Mouse (Mus musculus): Measurements from ENCODE around the gene Plekha1.

Gene Plekha1

DNA sequence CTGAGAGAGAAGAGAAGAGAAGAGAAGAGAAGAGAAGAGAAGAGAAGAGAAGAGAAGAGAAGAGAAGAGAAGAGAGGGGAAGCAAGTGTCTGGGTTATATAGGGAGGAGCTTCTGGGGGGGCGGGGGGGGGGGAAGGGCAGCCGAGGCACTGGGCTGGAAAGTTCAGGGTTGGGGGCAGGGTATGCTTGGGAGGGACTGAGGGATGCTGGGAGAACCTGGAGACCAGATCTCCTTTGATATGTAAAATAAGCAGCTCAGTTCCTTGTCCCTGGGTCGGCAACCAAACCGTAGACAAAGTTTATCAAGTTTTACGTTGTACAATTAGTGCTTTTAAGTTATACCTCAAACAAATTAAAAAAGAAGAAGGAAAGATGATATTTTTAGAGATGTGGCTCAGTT is 5.6 kb upstream of the Plekha1 start:
- peak; percentile 85 for DNase-seq (ENCODE audit: low read depth, low spot score)

DNA sequence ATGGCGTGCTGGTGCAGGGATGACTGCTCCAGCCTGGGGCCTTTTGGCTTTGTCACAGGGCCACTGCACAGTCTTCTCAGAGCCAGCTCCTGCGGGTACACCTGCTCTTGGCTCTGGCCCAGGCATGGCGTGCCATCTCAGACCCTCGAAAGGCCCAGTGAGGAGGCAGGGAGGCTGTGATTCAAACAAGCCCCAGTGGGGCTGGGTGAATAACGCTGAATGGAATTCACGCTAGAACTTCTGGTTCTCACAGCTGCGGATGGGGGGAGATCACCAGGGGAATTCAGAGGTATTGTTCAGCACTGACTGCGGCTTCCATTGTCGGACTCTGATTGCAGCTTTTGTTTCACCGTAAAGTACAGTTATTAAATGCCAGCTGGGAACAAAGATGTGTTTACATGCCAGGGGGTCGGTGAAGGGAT is 4.8 kb upstream of the Plekha1 start:
- peak; percentile 86 for DNase-seq (ENCODE audit: low read depth, low spot score)

DNA sequence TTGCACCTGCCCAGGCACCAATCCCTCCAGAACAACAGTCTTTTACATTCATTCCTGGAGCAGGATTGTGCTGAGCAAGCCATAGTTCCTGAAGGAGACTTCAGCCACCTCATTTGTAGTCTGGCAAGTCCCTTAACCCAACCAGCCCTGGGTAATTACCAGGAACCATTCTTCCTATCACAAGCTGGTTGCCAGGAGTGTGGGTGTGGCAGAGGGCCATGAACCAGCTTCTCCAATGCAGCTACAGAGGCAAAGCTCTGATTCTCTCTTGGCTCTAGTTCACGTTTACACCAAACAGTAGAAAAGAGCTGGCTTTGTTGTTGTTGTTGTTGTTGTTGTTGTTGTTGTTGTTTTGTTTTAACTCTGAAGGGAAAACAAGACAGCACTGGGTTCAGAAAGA is 3.1 kb upstream of the Plekha1 start:
- no peak for DNase-seq (ENCODE audit: low read depth, low spot score)

DNA sequence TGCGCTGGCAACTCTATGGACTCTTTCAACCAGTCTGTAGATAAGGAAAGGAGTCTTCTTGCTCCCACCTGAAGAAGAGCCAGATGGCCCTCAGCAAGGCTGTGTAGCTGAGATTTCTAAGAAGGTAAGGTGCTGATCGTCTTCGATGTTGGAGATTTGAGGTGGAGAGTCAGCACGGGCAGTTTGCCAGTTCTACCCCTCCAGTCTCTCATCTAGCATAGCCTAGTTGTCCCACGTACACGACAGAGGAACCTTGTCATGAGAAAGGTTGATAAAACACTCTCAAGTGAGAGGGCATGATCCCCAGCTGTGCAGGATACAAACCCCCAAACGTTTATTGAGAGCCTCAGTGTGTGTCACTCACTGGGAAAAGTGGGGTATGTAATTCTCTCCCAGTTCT is 845 bp upstream of the Plekha1 start:
- no peak for DNase-seq (ENCODE audit: low read depth, low spot score)

GRCm38 (mm10) chr7:130866640-130867039 is 1.1 kb downstream of the Plekha1 start:
- DNase-seq (ENCODE audit: low read depth, low spot score) = no peak

- DNase-seq (ENCODE audit: low read depth, low spot score) = peak; percentile 32
These were observed 1.7 kb downstream of the Plekha1 start for GRCm38 (mm10) chr7:130867256-130867655.

DNA sequence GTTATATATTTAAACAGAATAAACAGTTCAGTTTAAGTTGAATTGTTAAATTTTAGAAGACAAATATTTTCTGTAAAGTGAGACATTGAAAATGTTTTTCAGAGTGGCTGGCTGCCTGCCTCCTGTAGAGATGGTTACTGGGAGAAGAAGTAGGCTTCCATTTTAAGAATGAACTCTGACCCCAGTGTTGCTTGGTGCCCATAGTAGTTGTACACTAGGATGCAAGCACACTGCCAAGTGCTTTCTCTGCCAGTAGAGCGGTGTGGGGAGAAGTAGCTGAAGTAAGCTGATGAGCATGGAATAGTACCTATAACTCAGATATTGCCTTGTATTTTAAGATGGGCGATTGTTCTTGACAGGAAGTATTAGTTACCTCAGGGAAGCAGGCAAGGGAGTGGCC is 18.6 kb downstream of the Plekha1 start:
- no peak for DNase-seq (ENCODE audit: low read depth, low spot score)

GRCm38 (mm10) chr7:130886246-130886645 is 20.7 kb downstream of the Plekha1 start:
- DNase-seq (ENCODE audit: low read depth, low spot score) = no peak

- peak; percentile 90 for DNase-seq (ENCODE audit: low read depth, low spot score)
These were observed 22.4 kb downstream of the Plekha1 start for GRCm38 (mm10) chr7:130887946-130888345.

DNA sequence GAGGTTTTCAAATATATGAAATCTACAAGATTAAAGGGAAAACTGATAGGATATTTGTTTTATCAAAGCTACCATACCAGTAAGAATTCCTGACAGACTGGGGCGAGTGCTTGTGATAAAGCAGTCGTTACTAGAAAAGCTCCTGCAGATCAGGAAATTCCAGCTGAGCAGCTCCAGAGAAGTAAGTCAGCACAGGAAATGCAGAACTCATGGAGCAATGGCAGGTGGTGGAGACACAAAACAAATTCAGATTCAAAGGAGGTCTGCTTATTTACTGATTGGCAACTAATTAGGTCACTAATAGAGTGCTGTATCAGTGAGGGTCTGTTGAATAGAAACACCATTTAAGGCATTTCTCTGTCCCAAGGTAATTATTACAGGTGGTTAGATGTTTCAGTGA is 25.3 kb downstream of the Plekha1 start:
- DNase-seq (ENCODE audit: low read depth, low spot score) = peak; percentile 90

DNA sequence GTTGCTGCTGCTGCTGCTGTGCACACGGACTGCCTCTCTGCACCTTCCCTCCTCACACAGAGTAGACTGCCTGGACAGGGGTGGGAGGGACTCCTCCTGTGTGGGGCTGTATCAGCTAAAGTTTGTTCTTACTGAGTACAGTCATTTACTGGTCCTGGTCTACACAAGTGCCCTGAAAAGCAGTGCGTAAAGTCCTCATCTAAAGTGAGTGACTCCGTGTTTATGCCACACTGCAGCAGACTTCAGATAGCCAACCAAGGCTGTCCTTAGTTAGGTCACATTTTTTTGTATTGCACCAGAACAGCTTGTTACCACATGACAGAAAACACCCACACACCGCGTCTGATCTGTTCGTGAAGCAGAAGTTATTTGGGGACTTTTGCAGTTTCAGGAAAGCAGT is 27.4 kb downstream of the Plekha1 start:
- peak; percentile 8 for DNase-seq (ENCODE audit: low read depth, low spot score)

- no peak for DNase-seq (ENCODE audit: low read depth, low spot score)
These were observed 29.5 kb downstream of the Plekha1 start for GRCm38 (mm10) chr7:130894931-130895617.

- no peak for DNase-seq (ENCODE audit: low read depth, low spot score)
These were observed 30.0 kb downstream of the Plekha1 start for GRCm38 (mm10) chr7:130895618-130895945.

- DNase-seq (ENCODE audit: low read depth, low spot score) = no peak
These were observed 30.5 kb downstream of the Plekha1 start for GRCm38 (mm10) chr7:130896064-130896463.

- DNase-seq (ENCODE audit: low read depth, low spot score) = no peak
These were observed 31.6 kb downstream of the Plekha1 start for GRCm38 (mm10) chr7:130897201-130897600.

GRCm38 (mm10) chr7:130898373-130898772 is 32.8 kb downstream of the Plekha1 start:
- DNase-seq (ENCODE audit: low read depth, low spot score) = peak; percentile 80

- DNase-seq (ENCODE audit: low read depth, low spot score) = no peak
These were observed 34.8 kb downstream of the Plekha1 start for GRCm38 (mm10) chr7:130900233-130900848.

DNA sequence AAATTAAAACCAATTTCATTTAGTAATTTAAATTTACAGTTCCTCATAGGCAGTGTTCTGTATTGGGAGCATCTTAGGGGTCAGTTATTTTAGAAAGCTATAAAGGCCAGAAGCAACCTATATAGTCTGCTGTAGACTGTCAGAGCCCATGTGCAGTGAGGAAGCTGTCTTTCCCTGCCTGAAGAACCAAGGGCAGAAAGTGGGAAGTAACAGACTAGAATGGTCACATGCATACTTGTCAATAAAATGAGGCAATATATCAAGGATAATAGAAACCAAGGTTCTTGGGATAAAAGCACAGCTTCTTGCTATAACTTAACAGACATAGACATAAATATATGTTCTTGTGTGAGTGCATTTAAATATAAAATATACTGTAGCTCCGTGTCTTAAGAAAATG is 37.4 kb downstream of the Plekha1 start:
- no peak for DNase-seq (ENCODE audit: low read depth, low spot score)

GRCm38 (mm10) chr7:130903505-130904074 is 38.0 kb downstream of the Plekha1 start:
- peak; percentile 56 for DNase-seq (ENCODE audit: low read depth, low spot score)

GRCm38 (mm10) chr7:130904571-130905365 is 39.2 kb downstream of the Plekha1 start:
- peak; percentile 14 for DNase-seq (ENCODE audit: low read depth, low spot score)

- DNase-seq (ENCODE audit: low read depth, low spot score) = no peak
These were observed 45.3 kb downstream of the Plekha1 start for GRCm38 (mm10) chr7:130910841-130911240.

DNA sequence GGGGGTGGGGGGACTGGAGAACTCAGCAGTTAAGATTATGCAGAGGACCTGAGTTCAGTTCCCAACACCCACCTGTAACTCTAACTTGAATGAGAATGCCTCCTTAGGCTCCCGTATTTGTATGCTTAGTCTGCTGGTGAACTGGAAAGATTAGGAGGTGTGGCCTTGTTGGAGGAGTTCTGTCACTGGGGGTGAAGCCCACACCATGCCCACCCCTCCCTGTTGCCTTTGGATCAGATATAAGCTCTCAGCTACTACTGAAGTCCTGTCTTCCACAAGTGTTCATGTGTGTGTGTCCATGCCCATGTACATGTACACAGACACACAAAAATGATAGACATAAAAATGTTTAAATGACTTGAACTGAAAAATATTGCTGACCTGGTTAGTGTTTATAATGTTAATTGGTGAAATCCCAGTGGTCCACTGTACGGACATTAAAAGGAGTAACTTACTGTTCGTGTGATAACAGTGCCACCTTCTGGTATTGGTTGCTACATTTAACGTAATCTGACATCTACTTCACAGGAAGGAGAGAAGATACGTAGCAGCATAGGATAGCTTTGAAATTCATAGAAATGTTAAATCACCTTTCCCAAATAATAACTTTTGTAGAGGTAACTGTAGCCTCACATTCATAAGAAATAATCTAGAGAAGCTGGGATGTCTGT is 49.3 kb downstream of the Plekha1 start:
- DNase-seq (ENCODE audit: low read depth, low spot score) = peak; percentile 66
